In the genomic region with DNA sequence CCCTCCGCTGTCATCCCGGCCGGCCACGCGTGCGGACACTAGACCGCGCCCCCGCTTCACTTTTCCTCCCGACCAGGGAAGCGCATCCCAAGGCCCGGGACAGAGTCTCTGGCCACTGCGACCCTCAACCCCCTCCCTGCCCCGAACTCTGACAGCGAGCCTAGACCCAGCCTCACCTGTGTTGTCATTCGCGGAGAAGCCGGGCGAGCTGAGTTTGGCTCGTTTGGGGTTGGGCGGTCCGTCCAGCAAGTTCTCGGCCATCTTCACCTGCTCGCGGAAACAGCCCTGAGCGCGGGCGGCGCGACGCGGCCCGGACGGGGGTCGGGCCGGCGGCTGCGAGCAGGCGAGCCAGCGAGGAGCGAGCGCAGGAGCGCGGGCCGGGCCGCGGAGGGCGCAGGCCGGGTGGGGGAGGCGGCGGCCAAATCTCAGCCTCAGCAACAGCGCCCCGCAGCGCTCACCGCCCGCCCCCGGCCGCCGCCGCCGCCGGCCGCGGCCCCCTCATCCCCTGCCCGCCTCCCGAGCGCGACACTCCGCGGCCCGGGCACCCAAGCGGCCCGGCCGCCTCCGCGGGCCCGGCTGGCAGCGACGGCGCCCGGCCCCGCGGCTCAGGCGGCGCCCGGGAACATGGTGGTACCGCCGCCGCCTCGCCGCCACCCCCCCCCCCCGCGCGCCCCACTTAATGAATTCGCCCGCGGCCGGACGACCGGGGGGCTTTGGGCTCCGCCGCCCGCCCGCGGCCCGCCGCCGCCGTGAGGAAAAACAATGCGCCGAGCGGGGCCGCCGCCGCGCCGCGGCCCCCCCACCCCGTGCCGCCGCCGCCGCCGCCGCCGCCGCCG, we compare ENCODE assay signal across 8 mouse cellular contexts. TPM values are rescaled to one million over a fixed set of nuclear protein-coding genes. Genes with fewer than 3 reads are reported as not detected.
A peak's percentile ranks its signal among the peaks of the same experiment; 100 is the strongest.
DNase-seq lines count a peak whose midpoint lies in the region; ATAC-seq and TF ChIP-seq lines count a peak whose summit lies in the region.

No protein-coding gene starts in this region.

- intact Hi-C loops in heart, postnatal 14 days (cut with DNase I): loop anchor here (2.0 to 10.0 kb wide), 4 partner anchors 74 to 308 kb away; a partner anchor contains a TSS

- no peak for TF ChIP-seq CTCF in ES-Bruce4 (IDR thresholded peaks at IDR 0.05; ENCODE audit: low read depth, low read length)
- no peak for TF ChIP-seq CTCF in layer of hippocampus, adult 2 months (conservative IDR thresholded peaks at IDR 0.05)
- TF ChIP-seq CTCF in lung, postnatal 0 days (IDR thresholded peaks at IDR 0.05): peak; percentile 26; the same call in 1 of the 2 replicates

- no peaks in the 10 kb centered on the region for H3K27me3 ChIP-seq in ES-Bruce4 (ENCODE audit: control insufficient read depth, insufficient read depth, low read length, poor library complexity, severe bottlenecking)
- no peaks in the 10 kb centered on the region for H3K27me3 ChIP-seq in forebrain, embryonic 14.5 days (replicated peaks; ENCODE audit: control insufficient read depth, insufficient read depth, low read length)
- no peaks in the 10 kb centered on the region for H3K27me3 ChIP-seq in lung, postnatal 0 days (replicated peaks; ENCODE audit: insufficient read depth, low read length)

- no peaks in the 10 kb centered on the region for H3K9me3 ChIP-seq in ES-Bruce4 (replicated peaks; ENCODE audit: control insufficient read depth, insufficient read depth, low read length, poor library complexity, severe bottlenecking)
- H3K9me3 ChIP-seq in forebrain, embryonic 14.5 days (replicated peaks; ENCODE audit: control insufficient read depth, low read length): no peaks in the 10 kb centered on the region
- H3K9me3 ChIP-seq in lung, postnatal 0 days (ENCODE audit: low read length): no peaks in the 10 kb centered on the region

- peak; percentile 66 for DNase-seq in cerebellum, adult 11 months
- peak; percentile 63 for DNase-seq in forebrain, embryonic 14.5 days (ENCODE audit: low spot score)
- DNase-seq in heart, postnatal 14 days: peak; percentile 80 to 85
- peak; percentile 16 to 66 for DNase-seq in layer of hippocampus, adult 2 months (ENCODE audit: low spot score in 2 of 2)
- peak; percentile 84 for DNase-seq in lung, postnatal 0 days (ENCODE audit: low spot score)
- DNase-seq in ovary, postnatal 10 days (ENCODE audit: low spot score): peak; percentile 17
- DNase-seq in thymus, postnatal 0 days (ENCODE audit: low spot score): peak; percentile 64

- no peaks in the 10 kb centered on the region for H3K4me1 ChIP-seq in ES-Bruce4 (ENCODE audit: control insufficient read depth, insufficient read depth, low read length)
- peaks cover 23% of the 10 kb centered on the region for H3K4me1 ChIP-seq in forebrain, embryonic 14.5 days (ENCODE audit: control insufficient read depth, insufficient read depth, low read length)
- peaks cover 13% of the 10 kb centered on the region; the same call in 1 of the 2 replicates for H3K4me1 ChIP-seq in lung, postnatal 0 days (ENCODE audit: insufficient read depth, low read depth, low read length)

- H3K9ac ChIP-seq in ES-Bruce4 (ENCODE audit: low read depth, poor library complexity, severe bottlenecking): peak overlapping the region; percentile 100
- peak overlapping the region; percentile 93 for H3K9ac ChIP-seq in forebrain, embryonic 14.5 days (ENCODE audit: low read length)
- H3K9ac ChIP-seq in lung, postnatal 0 days (replicated peaks; ENCODE audit: low read depth): peak overlapping the region; percentile 99

- H3K4me3 ChIP-seq in ES-Bruce4 (ENCODE audit: low read depth, low read length): peak overlapping the region; percentile 67
- peak overlapping the region; percentile 98 for H3K4me3 ChIP-seq in forebrain, embryonic 14.5 days (ENCODE audit: low read depth, low read length)
- peak overlapping the region; percentile 90 for H3K4me3 ChIP-seq in layer of hippocampus, adult 2 months
- H3K4me3 ChIP-seq in lung, postnatal 0 days (ENCODE audit: low read depth, low read length): peak overlapping the region; percentile 69

- TF ChIP-seq EP300 in ES-Bruce4 (IDR thresholded peaks at IDR 0.05; ENCODE audit: insufficient read depth, low read depth, low read length): no peak
- TF ChIP-seq EP300 in lung, postnatal 0 days (IDR thresholded peaks at IDR 0.05): no peak

- peak overlapping the region; percentile 71 for H3K4me2 ChIP-seq in forebrain, embryonic 14.5 days (ENCODE audit: low read length)
- peak overlapping the region; percentile 92 for H3K4me2 ChIP-seq in lung, postnatal 0 days (replicated peaks; ENCODE audit: low read depth, low read length)

- TF ChIP-seq POLR2A in ES-Bruce4 (IDR thresholded peaks at IDR 0.05; ENCODE audit: insufficient read depth, low read length): no peak

- H3K36me3 ChIP-seq in ES-Bruce4 (ENCODE audit: control insufficient read depth, insufficient read depth, low read length, poor library complexity, severe bottlenecking): no peaks in the 10 kb centered on the region; the same call in 1 of the 2 replicates
- H3K36me3 ChIP-seq in forebrain, embryonic 14.5 days (ENCODE audit: control insufficient read depth, insufficient read depth, low read length): no peaks in the 10 kb centered on the region
- no peaks in the 10 kb centered on the region for H3K36me3 ChIP-seq in lung, postnatal 0 days (ENCODE audit: insufficient read depth, low read length)

- H3K27ac ChIP-seq in ES-Bruce4 (ENCODE audit: insufficient read depth, low read length): no peak overlapping the region
- peak overlapping the region; percentile 100 for H3K27ac ChIP-seq in forebrain, embryonic 14.5 days (ENCODE audit: low read depth, low read length)
- H3K27ac ChIP-seq in layer of hippocampus, adult 2 months: peak overlapping the region; percentile 96
- peak overlapping the region; percentile 99 for H3K27ac ChIP-seq in lung, postnatal 0 days (ENCODE audit: low read length)

- under 1% methylated on average over 43 of the region's 128 CpGs for WGBS in forebrain, embryonic 14.5 days
- WGBS in lung, postnatal 0 days: under 1% methylated on average over 50 of the region's 128 CpGs

- peak; percentile 68 for ATAC-seq in forebrain, embryonic 14.5 days
- ATAC-seq in lung, postnatal 0 days: peak; percentile 78

RNA-seq across cellular contexts. Expression of a gene that starts 0.6 kb away (rescaled TPM):
- 46.0 and 48.9 TPM in 2 replicates for polyA plus RNA-seq in ES-Bruce4 (2011; ENCODE audit: insufficient read depth, insufficient read length, low read depth, missing spikeins)
- polyA plus RNA-seq in forebrain, embryonic 14.5 days (2014; fragmentation: Nextera tagmentation; extraction: Ambion mirVana): 35.3 and 36.0 TPM in 2 replicates
- 10 to 100 TPM; 43.6 to 51.8 TPM for total RNA-seq in heart, postnatal 14 days (2021)
- total RNA-seq in layer of hippocampus, adult 2 months (2021): 10 to 100 TPM; 87.2 to 91.1 TPM
- 24.7 and 30.6 TPM in 2 replicates for polyA plus RNA-seq in lung, postnatal 0 days (2015; fragmentation: Nextera tagmentation; extraction: Ambion mirVana)
- polyA plus RNA-seq in thymus, postnatal 0 days (2015; fragmentation: Nextera tagmentation; extraction: Ambion mirVana): 27.9 and 41.8 TPM in 2 replicates

Comparison
In these comparisons a context has a peak if more than half of its experiments do, and no peak if none do; other contexts are left out.
1. DNase-seq: peak in every context shown above with its lines; median percentile 84 in lung, postnatal 0 days; 82 in heart, postnatal 14 days; 66 in cerebellum, adult 11 months; 64 in thymus, postnatal 0 days; 63 in forebrain, embryonic 14.5 days; 41 in layer of hippocampus, adult 2 months; 17 in ovary, postnatal 10 days.